Mouse (Mus musculus): ENCODE data around the gene Pappa. TPM values are rescaled to one million over a fixed set of nuclear protein-coding genes. Genes with fewer than 3 reads are reported as not detected.

Gene Pappa
- total RNA-seq, 2 experiments from 2014 or later: 0.36 to 0.61 TPM

- Histone ChIP-seq H3K27ac (no peak overlapping the region), H3K4me3 (no peak overlapping the region)
- TF ChIP-seq CTCF (IDR thresholded peaks at IDR 0.05): no peak
- intact Hi-C loops (cut with DNase I): no loop called here
- DNase-seq: no peak
Measured at GRCm38 (mm10) chr4:65188921-65189485, 65.0 kb downstream of the Pappa start.

GRCm38 (mm10) chr4:65192810-65193209 is 68.8 kb downstream of the Pappa start:
- TF ChIP-seq CTCF (IDR thresholded peaks at IDR 0.05): no peak
- no peak overlapping the region for H3K27ac ChIP-seq
- intact Hi-C loops (cut with DNase I): no loop called here
- DNase-seq: no peak
- H3K4me3 ChIP-seq: no peak overlapping the region

- no peak for DNase-seq
- Histone ChIP-seq H3K27ac (no peak overlapping the region), H3K4me3 (no peak overlapping the region)
- intact Hi-C loops (cut with DNase I): no loop called here
- TF ChIP-seq CTCF (IDR thresholded peaks at IDR 0.05): no peak
Measured at GRCm38 (mm10) chr4:65195971-65196370, 72.0 kb downstream of the Pappa start.

- Histone ChIP-seq H3K27ac (no peak overlapping the region), H3K4me3 (no peak overlapping the region)
- no peak for TF ChIP-seq CTCF (IDR thresholded peaks at IDR 0.05)
- intact Hi-C loops (cut with DNase I): no loop called here
- DNase-seq: no peak
Measured at GRCm38 (mm10) chr4:65203666-65204065, 79.7 kb downstream of the Pappa start.

GRCm38 (mm10) chr4:65205446-65205845 is 81.5 kb downstream of the Pappa start:
- Histone ChIP-seq H3K4me3 (no peak overlapping the region), H3K27ac (no peak overlapping the region)
- DNase-seq: no peak
- no peak for TF ChIP-seq CTCF (IDR thresholded peaks at IDR 0.05)
- intact Hi-C loops (cut with DNase I): no loop called here

- Histone ChIP-seq H3K4me3 (no peak overlapping the region), H3K27ac (no peak overlapping the region)
- TF ChIP-seq CTCF (IDR thresholded peaks at IDR 0.05): no peak
- intact Hi-C loops (cut with DNase I): no loop called here
- no peak for DNase-seq
Measured at GRCm38 (mm10) chr4:65209369-65210015, 85.5 kb downstream of the Pappa start.

GRCm38 (mm10) chr4:65216682-65217081 is 92.7 kb downstream of the Pappa start:
- H3K4me3 ChIP-seq: no peak overlapping the region
- TF ChIP-seq CTCF (IDR thresholded peaks at IDR 0.05): no peak
- intact Hi-C loops (cut with DNase I): no loop called here
- H3K27ac ChIP-seq: no peak overlapping the region
- no peak for DNase-seq

GRCm38 (mm10) chr4:65217651-65218364 is 93.8 kb downstream of the Pappa start:
- no peak for TF ChIP-seq CTCF (IDR thresholded peaks at IDR 0.05)
- Histone ChIP-seq H3K4me3 (no peak overlapping the region), H3K27ac (no peak overlapping the region)
- no peak for DNase-seq
- intact Hi-C loops (cut with DNase I): no loop called here

- intact Hi-C loops (cut with DNase I): no loop called here
- no peak for TF ChIP-seq CTCF (IDR thresholded peaks at IDR 0.05)
- no peak overlapping the region for H3K27ac ChIP-seq
- DNase-seq: no peak
- H3K4me3 ChIP-seq: no peak overlapping the region
Measured at GRCm38 (mm10) chr4:65223901-65224300, 99.9 kb downstream of the Pappa start.

GRCm38 (mm10) chr4:65238540-65238998 is 114.6 kb downstream of the Pappa start:
- no peak for TF ChIP-seq CTCF (IDR thresholded peaks at IDR 0.05)
- Histone ChIP-seq H3K4me3 (no peak overlapping the region), H3K27ac (no peak overlapping the region)
- DNase-seq: no peak
- intact Hi-C loops (cut with DNase I): no loop called here

- no peak overlapping the region for H3K27ac ChIP-seq
Measured at GRCm38 (mm10) chr4:65242434-65242931, 118.5 kb downstream of the Pappa start.

GRCm38 (mm10) chr4:65243245-65243644 is 119.3 kb downstream of the Pappa start:
- DNase-seq: no peak
- intact Hi-C loops (cut with DNase I): no loop called here
- no peak overlapping the region for H3K27ac ChIP-seq
- no peak overlapping the region for H3K4me3 ChIP-seq
- no peak for TF ChIP-seq CTCF (IDR thresholded peaks at IDR 0.05)

More at GRCm38 (mm10) chr4:65242434-65242931, 118.5 kb downstream of the Pappa start:
- TF ChIP-seq CTCF (IDR thresholded peaks at IDR 0.05): no peak
- intact Hi-C loops (cut with DNase I): no loop called here
- no peak for DNase-seq
- H3K4me3 ChIP-seq: no peak overlapping the region

- intact Hi-C loops (cut with DNase I): no loop called here
- no peak for DNase-seq
- Histone ChIP-seq H3K27ac (no peak overlapping the region), H3K4me3 (no peak overlapping the region)
- no peak for TF ChIP-seq CTCF (IDR thresholded peaks at IDR 0.05)
Measured at GRCm38 (mm10) chr4:65245015-65245414, 121.0 kb downstream of the Pappa start.

Data from gastrocnemius, adult 2 months (tissue).